Mouse (Mus musculus) forebrain, embryonic 14.5 days (tissue): ENCODE measurements at regions not wholly inside any gene's neighbourhood (a gene's known extent, or its start where the extent isn't known, plus 50 kb on each side); places are given as distances from the start of the nearest gene placed in this dataset.

Source experiments
- ATAC-seq: fragments of 200-750 bp; cut with Nextera tagmentation; 2 replicates; pipeline ENCODE4 v1.8.0; 2017; ENCODE audit warnings: mild to moderate bottlenecking, moderate library complexity
- DNase-seq: peaks from one replicate; pipeline ENCODE4 v3.0.0-alpha.2; 2015; ENCODE audit warnings: low spot score
- H3K27ac ChIP-seq: fragments of 300-500 bp; sonication (generic); 2 replicates; pipeline ENCODE4 v1.5.1; 2014; ENCODE audit warnings: low read depth, mild to moderate bottlenecking, control low read depth, low read length, moderate library complexity
- H3K27me3 ChIP-seq: fragments of 300-500 bp; sonication (generic); replicated peaks from 2 replicates; pipeline ENCODE4 v1.6.1; 2014; ENCODE audit warnings: low read length, control low read depth, mixed read lengths; ENCODE audit not compliant: control insufficient read depth, insufficient read depth
- H3K36me3 ChIP-seq: fragments of 300-500 bp; sonication (generic); 2 replicates; pipeline ENCODE4 v1.6.1; 2014; ENCODE audit warnings: low read length, control low read depth; ENCODE audit not compliant: control insufficient read depth, insufficient read depth
- H3K4me1 ChIP-seq: fragments of 300-500 bp; sonication (generic); 2 replicates; pipeline ENCODE4 v1.6.1; 2014; ENCODE audit warnings: antibody characterized with exemption, low read length, control low read depth; ENCODE audit not compliant: control insufficient read depth, insufficient read depth
- H3K4me2 ChIP-seq: fragments of 300-500 bp; sonication (generic); 2 replicates; pipeline ENCODE4 v1.6.1; 2014; ENCODE audit warnings: mild to moderate bottlenecking, control low read depth, low read length
- H3K4me3 ChIP-seq: fragments of 300-500 bp; sonication (generic); 2 replicates; pipeline ENCODE4 v1.5.1; 2014; ENCODE audit warnings: low read depth, low read length, control low read depth
- H3K9ac ChIP-seq: fragments of 300-500 bp; sonication (generic); 2 replicates; pipeline ENCODE4 v1.6.1; 2014; ENCODE audit warnings: mild to moderate bottlenecking, low read length, control low read depth, moderate library complexity
- H3K9me3 ChIP-seq: fragments of 300-500 bp; sonication (generic); replicated peaks from 2 replicates; pipeline ENCODE4 v1.6.1; 2016; ENCODE audit warnings: low read length, control low read depth, mixed read lengths; ENCODE audit not compliant: control insufficient read depth
- WGBS: fragments of 180-500 bp; shearing (Covaris S2); extraction: QIAGEN DNeasy Blood & Tissue Kit; methylation state at CpG from one replicate; pipeline ENCODE4 v1.1.7; 2014; 5-methylcytosine and 5-hydroxymethylcytosine counted together

DNA sequence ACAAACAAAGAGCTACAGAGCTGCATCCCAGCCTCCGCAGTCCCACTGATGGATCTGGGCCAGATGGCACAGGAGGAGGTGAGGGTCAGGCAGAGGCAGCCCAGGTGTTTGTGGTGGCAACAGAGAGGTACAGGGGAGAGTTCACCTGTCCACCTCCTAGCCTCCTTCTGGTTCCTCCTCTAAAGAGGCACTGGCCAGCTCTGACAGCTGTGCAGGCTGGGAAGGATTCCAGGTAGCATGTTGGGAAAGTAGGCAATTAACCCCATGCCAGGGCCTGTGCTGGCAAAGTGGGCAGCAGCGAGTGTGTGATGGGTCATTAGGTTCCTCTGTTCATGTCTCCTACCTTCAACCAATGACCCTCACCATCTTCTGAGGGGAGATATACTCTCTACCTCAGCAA, 212.1 kb downstream of the Cbln1 start:
- Histone ChIP-seq H3K4me2 (no peak overlapping the region), H3K4me1 (no peaks in the 10 kb centered on the region), H3K36me3 (no peaks in the 10 kb centered on the region), H3K4me3 (no peak overlapping the region), H3K27me3 (no peaks in the 10 kb centered on the region), H3K9me3 (no peaks in the 10 kb centered on the region), H3K9ac (no peak overlapping the region), H3K27ac (no peak overlapping the region)
- ATAC-seq = no peak
- no peak for DNase-seq
- WGBS = 85% methylated on average over 2 of the region's 2 CpGs

GRCm38 (mm10) chr8:87242681-87243080, 229.7 kb downstream of the Cbln1 start:
- Histone ChIP-seq H3K4me2 (no peak overlapping the region), H3K27ac (no peak overlapping the region), H3K4me1 (no peaks in the 10 kb centered on the region), H3K27me3 (no peaks in the 10 kb centered on the region), H3K4me3 (no peak overlapping the region), H3K9ac (no peak overlapping the region), H3K36me3 (no peaks in the 10 kb centered on the region), H3K9me3 (no peaks in the 10 kb centered on the region)
- 78% methylated on average over 2 of the region's 2 CpGs for WGBS
- DNase-seq (no peak), ATAC-seq (no peak)

GRCm38 (mm10) chr8:87237181-87237580, 235.2 kb downstream of the Cbln1 start:
- DNase-seq (peak; percentile 68), ATAC-seq (peak; percentile 63)
- Histone ChIP-seq H3K9ac (no peak overlapping the region), H3K36me3 (no peaks in the 10 kb centered on the region), H3K4me1 (peaks cover 33% of the 10 kb centered on the region), H3K27ac (no peak overlapping the region), H3K9me3 (no peaks in the 10 kb centered on the region), H3K4me2 (no peak overlapping the region), H3K4me3 (no peak overlapping the region), H3K27me3 (no peaks in the 10 kb centered on the region)
- WGBS = 6% methylated on average over 6 of the region's 7 CpGs

DNA sequence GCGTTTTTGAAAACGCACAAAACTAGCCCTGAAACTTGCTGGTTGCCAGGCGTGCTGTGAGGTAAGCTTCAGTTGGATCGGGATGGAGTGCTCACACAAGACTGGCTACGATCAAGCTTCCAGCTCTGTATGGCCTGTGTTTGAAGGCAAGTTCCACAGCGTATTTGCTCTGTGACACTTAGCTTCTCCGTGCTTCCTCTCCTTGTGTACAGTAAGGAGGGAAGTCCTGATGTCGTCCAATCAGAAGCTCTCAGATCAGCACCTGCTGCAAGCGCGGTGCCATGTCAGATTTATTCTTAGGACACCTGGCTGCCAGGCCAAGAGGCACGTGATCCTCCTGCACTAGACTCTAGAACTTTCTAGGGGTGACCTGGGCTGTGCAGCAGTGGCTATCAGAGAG, 236.0 kb downstream of the Cbln1 start:
- H3K27me3 ChIP-seq = no peaks in the 10 kb centered on the region
- peaks cover 40% of the 10 kb centered on the region for H3K4me1 ChIP-seq
- no peak overlapping the region for H3K4me3 ChIP-seq
- no peaks in the 10 kb centered on the region for H3K9me3 ChIP-seq
- H3K4me2 ChIP-seq = no peak overlapping the region
- no peak overlapping the region for H3K27ac ChIP-seq
- DNase-seq (no peak), ATAC-seq (no peak)
- 85% methylated on average over 11 of the region's 11 CpGs for WGBS
- no peak overlapping the region for H3K9ac ChIP-seq
- H3K36me3 ChIP-seq = no peaks in the 10 kb centered on the region

- no peaks in the 10 kb centered on the region for H3K9me3 ChIP-seq
- H3K36me3 ChIP-seq = no peaks in the 10 kb centered on the region
- peak overlapping the region; percentile 41 for H3K4me2 ChIP-seq
- H3K27me3 ChIP-seq = no peaks in the 10 kb centered on the region
- peaks cover 47% of the 10 kb centered on the region for H3K4me1 ChIP-seq
- DNase-seq = peak; percentile 70
- 29% methylated on average over 18 of the region's 18 CpGs for WGBS
- no peak overlapping the region; the same call in 1 of the 2 replicates for H3K4me3 ChIP-seq
- peak overlapping the region; percentile 4; the same call in 1 of the 2 replicates for H3K9ac ChIP-seq
- H3K27ac ChIP-seq = peak overlapping the region; percentile 30; the same call in 1 of the 2 replicates
- peak; percentile 53 for ATAC-seq
Observed at GRCm38 (mm10) chr8:87235341-87236075, 236.9 kb downstream of the Cbln1 start.

DNA sequence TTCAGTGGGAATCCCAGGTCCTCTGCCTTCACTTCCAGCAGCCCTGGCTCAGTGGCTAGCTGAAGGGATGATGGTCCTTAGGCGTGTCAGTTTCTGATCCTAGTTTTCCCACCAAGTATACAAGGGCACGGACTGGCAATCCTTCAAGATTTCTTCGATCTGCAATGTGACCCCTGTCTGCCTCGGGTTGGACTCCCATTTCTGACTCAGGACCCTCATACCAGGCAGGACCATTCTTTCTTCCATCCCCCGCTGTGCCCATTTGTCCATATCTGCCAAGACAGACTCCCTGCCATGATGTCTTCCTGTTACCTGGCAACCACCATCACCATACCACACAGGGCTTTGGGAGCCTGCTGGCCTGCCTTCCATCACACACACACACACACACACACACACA, 238.1 kb downstream of the Cbln1 start:
- Histone ChIP-seq H3K4me2 (no peak overlapping the region), H3K9ac (no peak overlapping the region), H3K27ac (peak overlapping the region; percentile 44), H3K9me3 (no peaks in the 10 kb centered on the region), H3K4me1 (peaks cover 48% of the 10 kb centered on the region), H3K36me3 (no peaks in the 10 kb centered on the region), H3K27me3 (no peaks in the 10 kb centered on the region), H3K4me3 (no peak overlapping the region)
- WGBS = 54% methylated on average over 5 of the region's 5 CpGs
- no peak for ATAC-seq
- DNase-seq = peak; percentile 50

- peak overlapping the region; percentile 44 for H3K27ac ChIP-seq
- H3K4me1 ChIP-seq = peaks cover 48% of the 10 kb centered on the region
- peak; percentile 54 for ATAC-seq
- DNase-seq = peak; percentile 69
- H3K27me3 ChIP-seq = no peaks in the 10 kb centered on the region
- H3K4me2 ChIP-seq = no peak overlapping the region
- WGBS = 28% methylated on average over 10 of the region's 10 CpGs
- no peak overlapping the region for H3K4me3 ChIP-seq
- H3K9me3 ChIP-seq = no peaks in the 10 kb centered on the region
- H3K9ac ChIP-seq = no peak overlapping the region
- H3K36me3 ChIP-seq = no peaks in the 10 kb centered on the region
Observed at GRCm38 (mm10) chr8:87233805-87234331, 238.5 kb downstream of the Cbln1 start.

DNA sequence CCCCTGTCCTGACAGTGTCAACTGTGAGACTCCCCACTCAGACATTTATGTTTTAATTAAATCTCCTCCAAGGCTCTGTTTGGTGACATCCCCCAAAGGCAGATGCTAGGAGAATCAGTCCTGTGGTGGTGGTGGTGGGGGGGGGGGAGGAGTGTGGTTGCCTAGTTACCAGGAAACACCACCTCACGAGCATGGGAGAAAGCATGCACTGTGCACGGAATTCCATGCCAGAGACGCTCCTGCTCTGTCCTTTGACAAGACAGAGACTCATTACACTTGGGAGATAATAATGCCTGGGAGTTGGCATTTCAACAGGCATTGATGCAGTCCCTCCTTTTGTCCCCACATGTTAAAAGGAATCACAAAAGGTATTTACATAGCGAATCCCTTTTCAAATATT, 240.6 kb downstream of the Cbln1 start:
- Histone ChIP-seq H3K4me2 (no peak overlapping the region), H3K36me3 (no peaks in the 10 kb centered on the region), H3K9me3 (no peaks in the 10 kb centered on the region), H3K4me3 (no peak overlapping the region), H3K27ac (no peak overlapping the region), H3K4me1 (peaks cover 48% of the 10 kb centered on the region), H3K27me3 (no peaks in the 10 kb centered on the region), H3K9ac (no peak overlapping the region)
- DNase-seq (peak; percentile 58), ATAC-seq (0 out of 2 replicates have a peak, but pooled peaks have one; percentile 25)
- WGBS = 16% methylated on average over 4 of the region's 4 CpGs

DNA sequence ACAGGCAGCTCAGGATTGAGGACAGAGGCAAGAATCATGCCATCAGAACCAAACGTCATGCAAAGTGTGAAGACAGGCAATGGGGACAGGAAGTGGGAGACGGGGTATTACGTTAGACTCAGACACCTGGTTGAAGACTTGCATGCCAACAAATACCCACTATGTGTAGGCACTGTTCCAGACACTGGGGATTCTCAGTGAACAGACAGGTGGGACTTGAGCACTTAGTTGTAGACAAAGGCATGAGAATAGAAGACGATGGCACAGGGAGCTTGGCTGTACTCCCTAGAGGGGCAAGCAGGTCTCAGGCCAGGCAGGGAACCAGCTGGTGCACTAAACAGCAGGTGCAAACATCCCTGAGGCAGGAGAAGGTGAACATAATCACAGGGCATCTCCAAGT, 242.3 kb downstream of the Cbln1 start:
- no peak overlapping the region for H3K4me2 ChIP-seq

More for the DNA sequence above, 242.3 kb downstream of the Cbln1 start:
- Histone ChIP-seq H3K9me3 (no peaks in the 10 kb centered on the region), H3K4me1 (peaks cover 34% of the 10 kb centered on the region), H3K36me3 (no peaks in the 10 kb centered on the region), H3K4me3 (no peak overlapping the region), H3K27ac (no peak overlapping the region), H3K9ac (no peak overlapping the region), H3K27me3 (no peaks in the 10 kb centered on the region)
- 95% methylated on average over 4 of the region's 4 CpGs for WGBS
- no peak for DNase-seq
- no peak for ATAC-seq
